Mouse (Mus musculus) brown adipose tissue, adult 24 weeks (tissue): ENCODE data around the gene Gabpb1. TPM values are rescaled to one million over a fixed set of nuclear protein-coding genes. Genes with fewer than 3 reads are reported as not detected.

Source experiments
- H3K27ac ChIP-seq: fragments of 200-500 bp; replicated peaks from 2 replicates; pipeline ENCODE4 v1.5.1; 2012; ENCODE audit warnings: low read depth, mild to moderate bottlenecking, low read length
- H3K4me1 ChIP-seq: fragments of 200-500 bp; 2 replicates; pipeline ENCODE4 v1.6.1; 2012; ENCODE audit warnings: low read length, mixed read lengths; ENCODE audit not compliant: control insufficient read depth, insufficient read depth, insufficient read length
- H3K4me3 ChIP-seq: fragments of 200-500 bp; 2 replicates; pipeline ENCODE4 v1.5.1; 2012; ENCODE audit warnings: low read depth, mild to moderate bottlenecking, low read length, moderate library complexity; ENCODE audit not compliant: insufficient read depth
- polyA plus RNA-seq: library from polyadenylated mRNA; stranded (reverse); fragments of >200 nt; gene quantifications from 2 replicates; pipeline ENCODE4 v1.2.4, GENCODE M21; 2012; ENCODE audit not compliant: missing spikeins, insufficient read depth, insufficient read length

The Gabpb1 gene
- polyA plus RNA-seq = 4.0 and 6.6 TPM in 2 replicates

GRCm38 (mm10) chr2:126676122-126676515, at the start of gene Gabpb1:
TSS of gene Gabpb1 (minus strand) at chr2:126676337.
- Histone ChIP-seq H3K4me3 (peak within 1 kb of the TSS; percentile 78), H3K27ac (peak within 1 kb of the TSS; percentile 99), H3K4me1 (peaks cover 12% of the 10 kb centered on the region)

DNA sequence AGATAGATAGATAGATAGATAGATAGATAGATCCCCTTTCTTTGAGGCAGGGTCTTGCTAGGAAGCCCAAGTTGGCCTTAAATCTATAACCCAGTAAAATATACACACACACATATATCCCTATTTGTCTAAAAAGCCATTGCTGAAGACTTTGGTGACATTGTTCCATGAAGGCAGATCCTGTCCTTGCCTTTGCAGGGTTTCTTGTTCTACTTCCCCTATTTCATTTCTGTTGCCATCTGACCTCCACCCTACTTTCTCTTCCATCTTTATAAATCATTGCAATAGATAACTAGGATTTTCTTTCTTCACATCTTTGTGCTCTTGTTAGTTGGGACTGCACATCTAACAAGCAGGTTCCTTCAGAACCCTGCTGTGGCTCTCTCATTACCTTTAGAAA, 36.8 kb upstream of the Gabpb1 start:
- Histone ChIP-seq H3K4me1 (peaks cover 2% of the 10 kb centered on the region; the same call in 1 of the 2 replicates), H3K27ac (no peak overlapping the region), H3K4me3 (no peak overlapping the region)

- H3K27ac ChIP-seq = no peak overlapping the region
- H3K4me3 ChIP-seq = no peak overlapping the region
- H3K4me1 ChIP-seq = peaks cover 2% of the 10 kb centered on the region; the same call in 1 of the 2 replicates
Observed at GRCm38 (mm10) chr2:126712526-126712925, 36.4 kb upstream of the Gabpb1 start.

DNA sequence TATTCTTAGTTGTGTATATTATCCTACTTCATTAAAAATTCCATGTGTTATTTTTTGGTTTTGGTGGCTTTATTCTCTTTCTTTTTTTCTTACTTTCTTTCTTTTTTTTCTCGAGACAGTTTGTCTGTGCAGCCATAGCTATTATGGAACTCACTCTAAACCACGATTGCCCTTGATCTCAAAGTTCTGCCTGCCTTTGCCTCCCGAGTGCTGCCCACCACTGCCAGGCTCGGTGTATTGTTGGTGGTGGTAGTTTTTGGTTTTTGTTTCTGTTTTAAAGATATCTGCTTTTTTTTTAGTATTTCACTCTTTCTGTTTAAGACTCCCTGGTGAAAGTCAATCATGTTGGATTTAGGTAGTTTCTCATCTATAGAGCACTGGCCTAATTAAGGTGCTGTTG, 32.2 kb upstream of the Gabpb1 start:
- Histone ChIP-seq H3K27ac (no peak overlapping the region), H3K4me3 (no peak overlapping the region), H3K4me1 (peaks cover 2% of the 10 kb centered on the region; the same call in 1 of the 2 replicates)

GRCm38 (mm10) chr2:126707438-126707779, 31.3 kb upstream of the Gabpb1 start:
- Histone ChIP-seq H3K27ac (peak overlapping the region; percentile 81), H3K4me3 (peak overlapping the region; percentile 94), H3K4me1 (peaks cover 2% of the 10 kb centered on the region; the same call in 1 of the 2 replicates)

DNA sequence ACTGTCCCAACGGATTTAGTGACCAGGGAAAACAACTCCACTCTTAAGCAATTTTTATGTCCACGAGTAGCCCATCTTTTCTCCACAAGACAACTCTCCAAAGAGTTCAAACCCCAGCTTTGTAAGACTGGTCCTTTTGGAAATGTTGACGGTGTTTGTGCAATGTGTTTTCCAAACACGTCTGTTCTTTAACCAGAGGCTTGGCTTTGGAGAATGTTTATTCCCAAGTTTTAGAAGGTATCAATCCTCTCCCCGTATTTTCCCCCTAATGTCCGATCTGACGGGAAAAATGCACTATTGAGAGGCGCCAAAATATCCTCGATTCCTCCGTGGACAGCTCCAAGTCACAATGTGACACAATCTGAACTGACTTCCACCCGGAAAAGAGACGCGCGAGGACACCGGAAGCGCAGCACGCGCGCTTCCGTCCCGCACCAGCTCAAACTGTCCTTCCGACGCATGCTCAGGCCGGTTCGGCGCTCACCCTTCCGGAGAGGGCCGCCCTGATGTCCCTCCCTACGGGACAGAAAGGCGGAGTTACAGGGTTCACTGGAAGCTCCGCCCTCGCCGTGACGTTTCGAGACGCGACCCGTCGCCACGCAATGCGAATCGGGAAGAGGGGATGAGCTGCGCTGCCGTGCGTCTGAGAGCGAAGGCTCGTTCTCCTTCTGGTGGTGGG, 30.8 kb upstream of the Gabpb1 start, which contains the start of gene Usp8:
TSS of gene Usp8 (plus strand) at position 570 of the 679 bp plus-strand sequence.
- peak within 1 kb of the TSS; percentile 91 for H3K27ac ChIP-seq

DNA sequence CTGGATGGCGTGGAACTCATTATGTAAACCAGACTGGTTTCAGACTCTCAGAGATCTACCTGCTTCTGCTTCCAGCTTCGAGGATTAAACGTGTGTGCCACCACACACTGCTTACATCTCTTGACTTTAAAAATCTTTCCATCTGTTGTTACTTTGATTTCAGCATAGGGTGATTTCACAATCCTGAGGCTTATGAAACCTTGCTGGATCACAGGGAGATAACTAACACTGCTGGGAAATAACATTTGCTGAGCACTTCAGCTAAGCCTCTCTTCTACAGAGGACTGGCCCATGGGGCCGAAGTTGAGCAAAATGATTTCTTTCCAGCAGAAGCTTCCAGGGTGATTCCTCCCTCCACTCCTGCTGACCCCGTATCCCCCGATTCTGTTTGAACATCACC, 19.1 kb upstream of the Gabpb1 start:
- Histone ChIP-seq H3K27ac (peak overlapping the region; percentile 54), H3K4me1 (no peaks in the 10 kb centered on the region), H3K4me3 (no peak overlapping the region)

More for the DNA sequence above, 30.8 kb upstream of the Gabpb1 start, which contains the start of gene Usp8:
- peak within 1 kb of the TSS; percentile 94 for H3K4me3 ChIP-seq
- H3K4me1 ChIP-seq = peaks cover 2% of the 10 kb centered on the region; the same call in 1 of the 2 replicates

DNA sequence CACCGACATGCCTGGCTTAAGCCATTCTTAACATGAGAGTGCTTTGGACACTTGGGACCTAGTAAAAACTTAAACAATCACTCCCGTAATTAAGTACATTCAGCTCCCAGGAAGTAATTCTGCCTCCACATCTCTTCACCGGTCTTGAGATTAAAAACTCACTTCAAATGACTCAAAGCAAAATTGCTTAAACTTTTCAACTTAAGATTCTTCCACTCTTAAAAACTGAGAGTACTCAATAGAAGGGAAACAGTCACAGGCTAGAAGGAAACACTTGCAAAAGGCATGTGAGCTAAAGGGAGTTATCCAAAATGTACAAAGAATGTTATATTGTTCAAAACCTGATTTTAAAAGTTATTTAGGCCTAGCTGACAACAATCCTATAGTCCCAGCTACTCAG, 15.2 kb upstream of the Gabpb1 start:
- Histone ChIP-seq H3K4me3 (no peak overlapping the region), H3K27ac (no peak overlapping the region), H3K4me1 (no peaks in the 10 kb centered on the region)

DNA sequence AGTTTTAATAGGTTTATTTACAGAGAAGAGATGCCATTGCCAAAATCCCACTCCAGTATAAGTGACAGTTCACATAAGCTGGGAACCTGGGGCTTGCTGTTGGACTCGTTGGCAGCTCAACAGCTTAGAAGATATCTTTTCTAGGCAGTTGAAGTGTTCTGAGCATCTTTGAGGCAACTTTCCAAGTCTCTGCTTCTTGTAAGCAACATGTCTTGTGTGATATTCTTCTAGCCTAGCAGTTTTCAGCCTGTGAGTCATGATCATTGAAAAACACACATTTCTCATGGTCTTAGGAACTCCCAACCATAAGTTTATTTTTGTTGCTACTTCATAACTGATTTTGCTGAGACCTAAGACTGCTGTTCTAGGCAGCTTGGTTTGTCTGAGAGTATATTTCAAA, 6.8 kb upstream of the Gabpb1 start:
- Histone ChIP-seq H3K4me3 (no peak overlapping the region), H3K4me1 (peaks cover 7% of the 10 kb centered on the region; the same call in 1 of the 2 replicates), H3K27ac (peak overlapping the region; percentile 59; the same call in 1 of the 2 replicates)

- Histone ChIP-seq H3K4me1 (peaks cover 11% of the 10 kb centered on the region; the same call in 1 of the 2 replicates), H3K27ac (peak overlapping the region; percentile 59), H3K4me3 (no peak overlapping the region)
Observed at GRCm38 (mm10) chr2:126682333-126682732, 6.2 kb upstream of the Gabpb1 start.

- Histone ChIP-seq H3K4me1 (peaks cover 10% of the 10 kb centered on the region), H3K4me3 (no peak overlapping the region), H3K27ac (peak overlapping the region; percentile 3; the same call in 1 of the 2 replicates)
Observed at GRCm38 (mm10) chr2:126677366-126677765, 1.2 kb upstream of the Gabpb1 start.

GRCm38 (mm10) chr2:126675169-126676121, 692 bp downstream of the Gabpb1 start:
- Histone ChIP-seq H3K27ac (peak overlapping the region; percentile 99), H3K4me3 (peak overlapping the region; percentile 78), H3K4me1 (peaks cover 12% of the 10 kb centered on the region)

DNA sequence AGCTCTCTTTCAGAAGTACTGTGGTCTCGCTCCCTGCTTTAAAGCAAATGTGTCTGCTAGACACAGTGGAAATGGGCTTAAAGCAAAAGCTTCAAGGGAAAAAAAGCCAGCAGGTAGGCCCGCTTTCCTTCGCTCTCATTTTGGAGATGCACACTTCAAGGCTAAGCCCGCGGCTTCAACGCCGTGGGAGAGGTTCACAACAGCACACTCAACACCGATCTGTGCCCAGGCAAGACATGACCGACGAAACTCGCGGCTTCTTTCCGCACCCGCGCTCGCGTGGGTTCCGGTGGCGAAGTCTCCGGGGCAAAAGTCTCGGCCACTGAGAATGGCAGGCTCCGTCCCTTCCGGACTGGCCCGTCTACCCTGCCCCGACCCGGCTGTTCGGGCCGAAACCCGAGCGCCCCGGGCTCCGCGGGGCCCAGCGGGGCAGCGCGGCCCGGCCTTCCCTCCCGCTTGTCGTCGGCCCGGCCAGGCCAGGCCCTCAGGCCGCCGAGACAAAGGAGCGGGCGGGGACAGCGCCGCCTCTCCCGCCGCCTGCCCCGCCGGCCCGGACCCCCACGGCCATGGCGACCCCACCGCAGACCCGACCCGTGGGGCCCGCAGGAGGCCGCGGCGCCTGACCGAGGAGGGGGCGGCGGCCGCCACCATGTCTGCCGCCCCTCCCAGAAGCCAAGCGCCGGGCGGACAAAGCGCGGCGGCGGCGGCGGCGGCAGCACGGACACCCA, 1.5 kb downstream of the Gabpb1 start:
- Histone ChIP-seq H3K4me3 (peak overlapping the region; percentile 78), H3K4me1 (peaks cover 12% of the 10 kb centered on the region), H3K27ac (peak overlapping the region; percentile 99)

GRCm38 (mm10) chr2:126673317-126674242, 2.6 kb downstream of the Gabpb1 start:
- Histone ChIP-seq H3K27ac (peak overlapping the region; percentile 99), H3K4me1 (peaks cover 12% of the 10 kb centered on the region), H3K4me3 (peak overlapping the region; percentile 78)
